Mouse (Mus musculus) gastrocnemius, postnatal 4 days (tissue): Measurements from ENCODE around the gene Calml4. TPM values are rescaled to one million over a fixed set of nuclear protein-coding genes. Genes with fewer than 3 reads are reported as not detected.
A peak's percentile ranks its signal among the peaks of the same experiment; 100 is the strongest.
"Not testable (repeated sequence)": the region's sequence is repeated elsewhere in the genome, so short reads cannot be mapped to it uniquely, and the experiment has no call there.

ENCODE experiments used
- DNase-seq, 2 experiments: peaks; one replicate each; pipeline ENCODE4 v3.0.0; 2021 to 2022; ENCODE audit warnings: low spot score in 2 of 2, mixed read lengths in 2 of 2
- long read RNA-seq, 2 experiments: library from polyadenylated mRNA; stranded (forward); transcript quantifications; one replicate each; pipeline ENCODE4 v2.0.0; 2021
- total RNA-seq, 2 experiments: library from RNA; stranded (reverse); gene quantifications; 2 replicates each; pipeline ENCODE4 v1.2.3; 2021

The Calml4 gene
- 10 to 100 TPM; 19.9 to 20.3 TPM for total RNA-seq
- long read RNA-seq, experiment 1, transcript Calml4-201 (5 exons, 864 nt): major isoform, 7 of 23 reads
- long read RNA-seq, experiment 1, partial matches to known transcripts: 11 of 23 reads
- long read RNA-seq, experiment 1, other reads (novel, unspliced or antisense): 1 of 23 reads
- long read RNA-seq, experiment 2, transcript Calml4-201 (5 exons, 864 nt): major isoform, 6 of 13 reads
- long read RNA-seq, experiment 2, partial matches to known transcripts: 5 of 13 reads
- long read RNA-seq, experiment 2, other reads (novel, unspliced or antisense): 0 of 13 reads

DNA sequence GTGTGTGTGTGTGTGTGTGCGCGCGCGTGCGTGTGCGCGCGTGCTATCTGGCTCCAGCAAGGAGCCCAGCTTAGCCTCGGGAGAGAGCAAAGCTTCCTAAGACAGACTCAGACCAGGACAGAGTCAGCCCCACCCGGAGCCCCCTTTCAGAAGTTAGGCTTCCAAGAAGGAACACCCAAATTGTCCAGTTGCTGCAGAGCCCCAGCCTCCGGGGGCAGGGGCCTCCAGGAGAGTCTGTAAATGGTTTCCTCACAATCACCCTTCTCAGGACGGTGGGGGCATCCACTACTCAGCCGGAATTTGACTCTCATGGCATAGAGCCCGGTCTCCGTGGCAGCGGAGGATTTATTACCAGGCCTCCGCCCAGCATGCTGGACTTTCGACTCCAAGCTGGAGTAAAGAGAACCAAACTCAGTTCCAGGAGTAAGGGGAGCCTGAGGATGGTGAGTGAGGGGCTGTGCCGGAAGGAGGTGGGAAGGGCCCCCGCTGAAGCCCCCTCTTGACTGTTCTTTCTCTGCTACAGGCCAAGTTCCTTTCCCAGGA lies at the start of gene Calml4:
Gene Calml4 (plus strand): TSS at position 362 of the 543 bp plus-strand sequence.
- DNase-seq: peak; percentile 54 to 85

DNA sequence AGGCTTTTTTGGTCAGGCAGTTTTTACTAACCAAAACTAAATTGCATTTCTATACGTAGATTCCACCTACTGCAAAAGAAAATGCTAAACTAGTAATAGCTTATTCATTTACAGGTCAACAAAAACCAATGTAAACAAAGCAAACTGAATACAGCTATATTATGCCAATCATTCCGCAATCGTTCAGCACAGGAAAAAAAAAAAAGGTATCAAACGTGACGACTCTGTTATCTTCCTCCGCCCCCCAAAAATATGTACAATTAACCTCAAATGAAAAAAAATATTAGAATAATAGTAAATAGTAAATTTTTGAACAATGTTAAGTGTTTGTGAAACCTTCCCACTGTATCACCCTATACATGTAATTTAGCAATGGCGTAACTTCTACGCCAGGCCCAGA lies 47.8 kb upstream of the Calml4 start:
- no peak for DNase-seq

DNA sequence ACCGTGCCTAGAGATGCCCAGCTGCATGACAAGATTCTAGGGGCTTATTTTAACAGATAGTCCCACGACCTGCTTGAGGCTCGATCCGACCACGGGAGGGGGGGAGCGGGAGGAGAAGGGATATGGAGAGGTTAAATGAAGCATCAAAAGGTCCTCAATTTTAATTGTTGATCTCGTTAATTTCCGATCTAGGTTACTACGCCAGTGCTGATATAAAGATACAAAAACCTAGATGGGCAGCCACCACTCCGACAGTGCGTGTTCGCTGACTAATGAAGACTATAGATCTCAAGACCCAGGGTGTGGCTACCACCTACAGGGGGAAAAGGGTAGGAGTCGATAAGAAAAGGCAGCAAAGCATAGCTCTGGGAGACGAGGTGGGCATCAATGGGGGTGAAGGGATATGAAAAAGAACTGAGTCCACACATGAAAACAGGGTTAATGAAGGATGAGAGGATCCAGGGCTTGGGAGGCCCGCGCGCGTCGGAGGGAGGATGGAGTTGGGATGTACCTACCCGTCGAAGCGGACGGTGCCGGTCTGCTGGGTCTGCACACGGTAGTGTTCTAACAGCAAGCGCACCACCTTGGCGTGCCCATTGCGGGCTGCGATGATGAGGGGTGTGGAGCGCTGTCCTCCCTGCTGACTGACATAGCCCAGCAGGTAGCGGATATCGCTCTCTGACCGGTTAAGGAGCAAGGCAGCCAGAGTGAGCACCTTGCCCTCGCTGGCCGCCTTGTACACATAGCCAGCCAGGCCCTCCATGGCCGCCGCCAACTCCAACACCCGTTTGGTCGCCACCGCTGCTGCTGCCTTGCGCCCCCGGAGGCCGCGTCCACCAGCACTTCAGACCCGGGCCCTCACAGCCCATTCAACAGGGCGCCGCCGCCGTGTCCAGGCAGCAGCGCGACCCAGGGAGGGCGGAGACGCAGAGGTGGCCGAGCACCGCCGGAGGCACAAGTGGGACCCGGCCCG lies 47.1 kb upstream of the Calml4 start:
- peak in 1 of 2 experiments; percentile 68 for DNase-seq

- peak; percentile 77 to 89 for DNase-seq
Measured at GRCm38 (mm10) chr9:62811516-62812121, 46.3 kb upstream of the Calml4 start, which contains the start of gene Fem1b. TSS of gene Fem1b (minus strand) at chr9:62811934.

DNA sequence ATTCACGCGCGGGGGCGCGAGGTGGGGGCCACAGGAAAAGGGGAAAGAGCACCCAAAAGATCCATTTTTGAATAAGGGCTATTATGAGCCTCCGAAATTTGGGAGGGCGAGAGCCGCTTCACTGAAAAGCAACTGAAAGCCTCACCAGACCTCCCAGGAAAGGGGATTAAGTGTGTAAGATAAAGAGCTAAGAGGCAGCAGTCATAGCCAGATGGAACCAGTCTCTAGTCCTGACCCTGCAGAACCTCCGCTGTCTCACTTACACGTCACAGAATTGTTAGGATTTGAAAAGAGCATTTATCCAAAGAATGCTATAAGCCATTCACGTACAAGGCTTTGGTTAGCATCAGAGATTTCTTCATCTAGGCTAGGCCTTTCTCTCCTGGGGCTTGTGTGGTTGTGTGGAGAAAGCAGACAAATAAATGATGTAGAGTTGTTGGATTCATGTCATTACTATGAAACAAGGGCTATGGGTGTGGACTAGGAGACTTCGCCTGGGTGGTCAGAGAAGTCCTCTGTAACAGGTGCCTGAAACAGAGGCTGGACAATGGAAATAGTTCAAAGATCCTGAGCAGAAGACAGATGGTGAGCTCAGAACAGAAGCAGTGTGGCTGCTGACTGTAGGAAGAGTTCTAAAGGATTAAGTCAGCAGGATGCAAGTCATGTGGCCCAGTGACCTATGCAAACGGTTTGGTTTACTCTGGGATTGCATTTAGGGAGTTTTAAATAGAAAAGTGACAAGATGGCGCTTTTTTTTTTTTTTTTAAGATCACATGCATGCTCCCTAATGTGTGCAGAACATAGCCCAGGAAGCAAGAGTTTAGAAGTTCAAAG lies 45.4 kb upstream of the Calml4 start:
- no peak for DNase-seq

DNA sequence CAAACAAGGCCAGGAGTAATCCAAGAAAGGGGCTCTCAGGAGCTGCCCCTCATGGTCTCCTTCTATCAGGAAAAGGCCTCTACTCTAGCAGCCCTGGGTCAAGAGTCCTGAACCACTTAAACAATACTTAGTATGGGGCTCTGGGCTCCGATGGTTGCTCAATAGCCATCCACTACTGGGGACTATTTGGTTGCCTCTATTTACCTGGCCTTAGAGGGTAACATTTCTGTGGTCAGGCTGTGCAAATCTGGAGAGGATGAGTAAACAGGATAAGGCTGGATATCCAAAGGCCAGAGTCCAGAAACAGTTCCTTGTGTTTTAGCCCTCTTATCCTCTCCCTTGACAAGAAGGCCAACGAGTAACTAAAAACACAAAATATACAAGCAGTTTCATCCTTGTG lies 43.1 kb upstream of the Calml4 start:
- no peak for DNase-seq

DNA sequence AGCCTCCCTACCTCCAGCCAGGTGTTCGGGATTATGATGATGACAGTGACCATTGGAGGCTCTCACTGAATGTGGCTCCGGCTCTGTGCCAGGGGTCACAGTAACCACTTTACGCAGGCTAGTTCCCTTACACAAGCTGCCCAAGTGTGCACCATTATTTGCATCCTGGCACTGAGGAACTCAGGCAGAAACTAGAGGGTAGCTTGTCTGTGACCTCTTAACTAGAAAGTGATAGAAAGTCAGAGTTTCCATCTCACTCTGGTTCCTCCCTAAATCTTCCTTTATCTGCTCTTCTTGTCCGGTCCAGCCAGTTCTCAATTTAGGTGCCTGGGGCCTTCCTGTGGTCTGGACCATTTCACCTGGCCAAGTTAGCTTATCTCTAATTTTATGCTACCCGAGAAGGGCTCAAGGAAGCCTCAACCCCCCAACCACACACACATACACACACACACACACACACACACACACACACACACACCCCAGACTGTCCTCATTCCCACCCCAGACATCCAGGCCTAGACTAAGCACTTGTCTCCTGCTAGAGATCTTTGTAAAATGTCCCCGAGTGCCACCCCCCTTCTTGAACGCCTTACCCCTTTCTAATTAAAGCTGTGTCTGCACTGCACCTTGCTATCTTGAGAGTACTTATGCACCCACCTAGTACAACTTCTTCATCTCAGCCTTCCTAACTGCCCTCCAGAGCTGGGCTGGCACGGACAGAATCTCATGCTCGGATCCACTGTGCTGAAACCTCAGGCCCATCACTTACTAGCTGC lies 41.4 kb upstream of the Calml4 start:
- DNase-seq: no peak

- no peak for DNase-seq
Measured at GRCm38 (mm10) chr9:62817099-62817571, 40.7 kb upstream of the Calml4 start.

DNA sequence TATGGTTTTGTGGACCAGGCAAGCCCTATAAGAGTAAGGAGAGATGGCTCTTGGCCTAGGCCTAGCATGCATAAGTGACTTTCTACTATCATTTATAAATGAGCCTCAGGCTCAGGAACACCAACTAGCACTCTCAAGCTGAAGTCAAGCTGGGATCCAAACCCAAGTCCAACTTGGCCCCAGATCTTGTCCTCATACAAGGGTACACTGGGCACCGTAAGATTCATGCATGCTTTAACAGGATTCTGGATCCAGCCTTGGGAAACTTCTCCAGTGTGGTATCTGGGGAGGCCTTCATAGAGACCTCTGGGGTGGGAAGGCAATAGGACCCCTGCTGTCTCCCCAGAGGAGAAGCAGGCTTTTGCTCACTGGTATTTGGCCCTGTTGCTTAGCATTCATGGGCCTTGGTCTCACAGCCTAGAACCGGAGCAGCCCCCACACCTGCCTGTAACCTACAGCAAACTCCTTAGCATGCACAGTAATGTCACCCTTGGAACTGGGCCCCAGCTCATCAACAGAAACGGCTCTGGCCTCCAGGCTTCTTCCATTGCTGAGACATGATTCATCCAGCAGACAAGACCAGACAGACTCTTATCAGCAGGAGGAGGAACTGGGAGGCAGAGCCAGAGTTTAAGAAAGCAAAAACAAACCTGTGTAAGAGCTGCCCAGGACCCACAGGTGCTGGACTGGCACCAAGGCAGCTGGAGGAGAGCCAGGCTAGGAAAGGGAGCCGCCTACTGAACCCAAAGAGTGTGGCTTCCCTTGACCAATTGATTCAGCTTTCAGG lies 39.9 kb upstream of the Calml4 start:
- no peak for DNase-seq

- DNase-seq: no peak
Measured at GRCm38 (mm10) chr9:62819494-62819893, 38.4 kb upstream of the Calml4 start.

DNA sequence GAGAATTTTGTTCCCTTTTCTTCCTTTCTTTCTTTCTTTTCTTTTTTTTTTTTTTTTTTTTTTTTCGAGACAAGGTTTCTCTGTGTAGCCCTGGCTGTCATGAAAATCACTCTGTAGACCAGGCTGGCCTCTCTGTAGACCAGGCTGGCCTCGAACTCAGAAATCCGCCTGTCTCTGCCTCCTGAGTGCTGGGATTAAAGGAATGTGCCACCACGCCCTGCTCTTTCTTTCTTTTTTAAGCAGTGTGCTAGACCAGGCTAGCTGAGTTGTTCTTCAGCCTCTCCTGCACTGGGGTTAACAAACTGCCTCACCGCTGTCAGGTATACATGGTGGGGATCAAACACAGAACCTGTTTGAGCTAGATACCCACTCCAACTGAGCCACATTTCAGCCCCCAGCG lies 38.0 kb upstream of the Calml4 start:
- not testable (repeated sequence) for DNase-seq

DNA sequence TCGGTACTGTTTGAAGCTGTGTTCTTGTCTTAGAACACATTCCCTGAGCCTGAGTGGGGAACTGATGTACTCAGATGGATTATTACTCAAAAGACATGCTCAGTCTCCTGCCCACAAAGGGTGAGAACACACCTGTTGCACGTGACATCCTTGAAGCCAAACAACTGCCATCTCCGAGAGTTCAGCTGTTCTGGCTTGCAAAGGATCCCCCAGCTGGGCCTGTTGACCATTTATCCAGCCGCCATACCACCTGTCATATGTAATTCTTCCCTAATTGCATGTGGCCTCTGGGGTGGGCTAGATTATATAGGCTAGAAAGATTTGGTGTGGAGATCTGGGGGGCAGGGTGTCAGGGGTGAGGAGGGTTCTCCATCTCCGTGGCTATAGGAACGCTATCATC lies 37.1 kb upstream of the Calml4 start:
- no peak for DNase-seq

DNA sequence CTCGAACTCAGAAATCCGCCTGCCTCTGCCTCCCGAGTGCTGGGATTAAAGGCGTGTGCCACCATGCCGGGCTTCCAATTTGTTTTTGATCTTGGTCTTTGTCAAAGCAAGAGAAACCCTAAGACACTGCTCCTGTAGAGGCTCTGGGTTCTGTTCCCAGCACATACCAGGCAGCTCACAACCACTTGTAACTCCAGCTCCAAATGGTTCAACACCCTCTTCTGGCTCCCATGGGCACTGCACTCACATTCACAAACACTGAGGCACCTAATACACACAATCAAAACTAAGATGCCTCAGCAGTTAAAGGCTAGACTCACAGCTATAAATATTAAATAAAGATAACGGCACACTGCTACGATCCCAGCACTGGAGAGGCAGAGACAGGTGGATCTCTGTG lies 36.1 kb upstream of the Calml4 start:
- DNase-seq: no peak

- DNase-seq: no peak
Measured at GRCm38 (mm10) chr9:62825791-62826393, 32.0 kb upstream of the Calml4 start.

GRCm38 (mm10) chr9:62826456-62826855 lies 31.4 kb upstream of the Calml4 start:
- DNase-seq: no peak

DNA sequence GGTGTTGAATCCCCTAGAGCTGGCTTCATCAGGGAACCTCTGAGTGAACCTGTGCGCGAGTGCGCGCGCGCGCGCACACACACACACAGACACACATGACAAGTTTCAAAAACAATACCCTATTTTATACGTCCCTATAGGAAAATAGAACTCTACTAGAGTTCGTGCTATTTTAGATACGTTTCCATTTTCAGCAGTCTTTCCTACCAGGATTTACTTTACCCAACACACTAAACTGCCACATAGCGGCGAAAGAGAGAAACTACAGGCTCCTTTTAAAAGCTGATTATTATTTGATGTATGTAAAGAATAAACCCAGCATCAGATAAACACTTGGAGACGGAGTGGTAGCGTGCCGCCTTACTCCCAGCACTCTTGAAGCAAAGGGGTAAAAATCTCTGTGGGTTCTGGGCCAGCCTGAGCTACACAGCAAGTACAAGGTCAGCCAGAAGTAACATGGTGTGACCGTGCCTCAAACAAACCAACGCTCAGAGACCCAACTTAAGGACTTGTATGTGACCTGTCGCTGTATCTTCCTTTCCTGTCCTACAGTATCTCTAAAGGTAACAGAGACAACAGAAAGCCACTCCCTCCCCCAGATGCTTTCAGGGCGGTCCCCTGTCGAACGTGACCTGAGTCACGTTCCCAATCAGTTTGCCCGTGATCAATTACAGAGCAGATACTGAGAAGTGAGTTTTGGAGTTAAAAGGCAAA lies 29.8 kb upstream of the Calml4 start:
- DNase-seq: no peak

GRCm38 (mm10) chr9:62828662-62829086 lies 29.2 kb upstream of the Calml4 start:
- peak; percentile 90 to 91 for DNase-seq

DNA sequence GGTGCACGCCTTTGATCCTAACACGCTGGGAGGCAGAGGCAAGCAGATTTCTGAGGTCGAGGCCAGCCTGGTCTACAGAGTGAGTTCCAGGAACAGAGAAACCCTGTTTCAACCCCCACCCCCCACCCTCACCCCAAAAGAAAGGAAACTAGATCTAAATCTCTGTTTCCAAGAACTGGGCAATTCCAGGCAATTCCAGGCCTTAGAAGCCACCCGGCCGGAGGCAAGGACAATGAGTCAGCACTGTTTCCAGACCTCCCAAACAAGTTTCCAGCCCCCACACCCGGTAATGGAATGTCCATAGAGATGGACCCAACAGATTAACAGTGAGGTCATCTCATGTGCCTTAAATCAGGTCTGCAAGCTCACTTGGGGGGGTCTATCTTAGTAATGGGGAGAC lies 28.0 kb upstream of the Calml4 start:
- DNase-seq: no peak
